In the genomic region with DNA sequence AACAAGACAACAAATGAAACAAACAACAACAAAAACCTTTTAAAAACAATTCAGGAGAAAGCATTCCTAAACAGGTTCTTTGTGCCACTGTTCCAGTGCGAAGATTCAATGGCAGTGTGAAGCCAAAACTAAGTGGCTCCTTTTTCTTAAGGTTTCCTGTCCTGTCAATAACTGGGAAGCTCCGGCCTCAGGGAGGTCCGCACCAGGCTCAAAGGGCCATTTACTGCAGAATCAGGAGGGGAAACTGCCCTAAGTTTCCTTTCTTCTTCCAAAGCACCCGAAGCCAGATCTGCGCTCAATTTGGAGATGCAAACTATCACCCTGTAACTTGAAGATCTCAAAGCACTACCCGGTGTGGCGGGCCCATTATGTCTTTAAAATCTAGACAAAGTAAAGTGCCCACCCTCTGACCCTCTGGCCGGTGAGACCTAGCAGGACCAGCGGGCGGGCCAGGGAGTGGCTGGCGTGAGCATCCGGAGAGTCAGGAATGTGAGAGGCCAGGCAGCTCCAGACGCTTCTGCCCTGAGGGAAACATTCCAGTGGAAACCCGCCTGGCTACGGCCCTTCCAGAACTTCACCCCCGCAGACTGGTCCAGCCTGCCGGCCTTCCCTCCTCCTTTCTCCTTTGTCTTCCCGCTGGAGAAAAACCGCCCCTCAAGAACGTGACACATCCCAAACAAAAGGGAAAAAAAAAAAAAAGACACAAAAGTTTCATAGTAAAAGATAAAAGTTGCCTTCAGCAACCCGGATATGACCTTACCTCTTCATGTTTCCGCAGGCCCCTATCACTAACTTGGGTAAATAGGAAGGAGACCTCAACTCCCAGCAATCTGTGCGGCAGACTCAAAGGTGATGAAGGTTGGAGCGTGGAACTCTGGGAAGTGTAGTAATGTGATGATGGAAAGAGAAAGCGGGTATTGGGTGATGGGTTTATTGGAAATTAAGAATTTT, we compare ENCODE assay signal across 8 mouse cellular contexts. TPM values are rescaled to one million over a fixed set of nuclear protein-coding genes. Genes with fewer than 3 reads are reported as not detected.
A peak's percentile ranks its signal among the peaks of the same experiment; 100 is the strongest.
DNase-seq lines count a peak whose midpoint lies in the region; ATAC-seq lines count a peak whose summit lies in the region.

Gene Rbm41, minus strand, starts transcription at position 856 of the 951 bp plus-strand sequence.

- H3K27me3 ChIP-seq in hindbrain, embryonic 15.5 days = no peaks in the 10 kb centered on the region

- peak within 1 kb of the TSS; percentile 59 for H3K4me2 ChIP-seq in hindbrain, embryonic 15.5 days

- peak within 1 kb of the TSS; percentile 57 for H3K4me3 ChIP-seq in hindbrain, embryonic 15.5 days

- 0 out of 2 replicates have a peak, but pooled peaks cover 3% of the 10 kb centered on the region for H3K4me1 ChIP-seq in hindbrain, embryonic 15.5 days (replicated peaks)

- ATAC-seq in hindbrain, embryonic 15.5 days (ENCODE audit: low FRiP score, low read depth) = peak; percentile 96

- H3K9me3 ChIP-seq in hindbrain, embryonic 15.5 days = no peaks in the 10 kb centered on the region

- H3K27ac ChIP-seq in hindbrain, embryonic 15.5 days (replicated peaks) = peak within 1 kb of the TSS; percentile 47

- no peaks in the 10 kb centered on the region for H3K36me3 ChIP-seq in hindbrain, embryonic 15.5 days

- H3K9ac ChIP-seq in hindbrain, embryonic 15.5 days = peak within 1 kb of the TSS; percentile 51

- 19% methylated on average over 25 of the region's 25 CpGs for WGBS in hindbrain, embryonic 15.5 days

- peak; percentile 74 for DNase-seq in NIH3T3 (ENCODE audit: low read depth)
- peak; percentile 42 for DNase-seq in cerebellum, adult 9-11 months
- DNase-seq in frontal cortex, adult 2 months (ENCODE audit: extremely low spot score in 1 of 2, low spot score in 1 of 2) = peak; percentile 36 to 73
- DNase-seq in layer of hippocampus, postnatal 36 days = peak; percentile 25 to 26
- peak; percentile 55 for DNase-seq in lung, postnatal 25 days (ENCODE audit: low spot score)
- peak; percentile 62 for DNase-seq in retina, embryonic 14.5 days (ENCODE audit: low spot score)
- DNase-seq in thymus, postnatal 4 days = peak; percentile 45

RNA-seq across cellular contexts. Expression of gene Rbm41, which starts in this region (rescaled TPM):
- polyA plus RNA-seq in frontal cortex, adult 2 months (2012; rRNA removed) = 5.3 and 5.8 TPM in 2 replicates
- 4.6 and 5.2 TPM in 2 replicates for polyA plus RNA-seq in hindbrain, embryonic 15.5 days (2015; fragmentation: Nextera tagmentation; extraction: Ambion mirVana)
- total RNA-seq in layer of hippocampus, postnatal 36 days (2021) = 10 to 100 TPM; 10.7 to 13.0 TPM

Comparison
In these comparisons a context has a peak if more than half of its experiments do, and no peak if none do; other contexts are left out.
1. Peak in every context shown above with its lines: DNase-seq, ATAC-seq, H3K4me3 ChIP-seq and H3K27ac ChIP-seq.